Mouse (Mus musculus): ENCODE data around the gene Fgf18. TPM values are rescaled to one million over a fixed set of nuclear protein-coding genes. Genes with fewer than 3 reads are reported as not detected.
A peak's percentile ranks its signal among the peaks of the same experiment; 100 is the strongest.

The Fgf18 gene
- polyA plus RNA-seq, 1 experiment, result 0.12 TPM

- Histone ChIP-seq H3K27me3 (ENCODE audit: control insufficient read depth, insufficient read depth, insufficient read length) (no peaks in the 10 kb centered on the region), H3K79me2 (ENCODE audit: control insufficient read depth, insufficient read depth) (no peaks in the 10 kb centered on the region), H3ac (ENCODE audit: control insufficient read depth, insufficient read length, low read depth) (peak overlapping the region; percentile 34), H3K4me3 (ENCODE audit: insufficient read depth, poor library complexity, severe bottlenecking) (peak overlapping the region; percentile 6), H3K79me3 (ENCODE audit: low read depth) (no peaks in the 10 kb centered on the region), H3K36me3 (ENCODE audit: control insufficient read depth, insufficient read depth) (no peaks in the 10 kb centered on the region)
- TF ChIP-seq FOSL1 (IDR thresholded peaks at IDR 0.05; ENCODE audit: insufficient read depth, low read length, poor library complexity, severe bottlenecking), result no peak
- no peak for TF ChIP-seq MYOG (IDR thresholded peaks at IDR 0.05; ENCODE audit: control insufficient read depth, extremely low read depth, insufficient read length)
- no peak for TF ChIP-seq MYOD1 (IDR thresholded peaks at IDR 0.05; ENCODE audit: control insufficient read depth, insufficient read length, low read depth)
- TF ChIP-seq USF1 (IDR thresholded peaks at IDR 0.05; ENCODE audit: low read depth), result no peak
- TF ChIP-seq CEBPB (IDR thresholded peaks at IDR 0.05; ENCODE audit: low read depth), result no peak
These were observed 24.5 kb downstream of the Fgf18 start for GRCm38 (mm10) chr11:33122575-33123268.

- TF ChIP-seq MAX (IDR thresholded peaks at IDR 0.05) (no peak), CTCF (IDR thresholded peaks at IDR 0.05; ENCODE audit: control insufficient read depth, insufficient read depth, insufficient read length) (no peak), MYOD1 (IDR thresholded peaks at IDR 0.05; ENCODE audit: control insufficient read depth, insufficient read length, low read depth) (no peak), CEBPB (IDR thresholded peaks at IDR 0.05; ENCODE audit: low read depth) (no peak), FOSL1 (IDR thresholded peaks at IDR 0.05; ENCODE audit: insufficient read depth, low read length, poor library complexity, severe bottlenecking) (no peak), MYOG (IDR thresholded peaks at IDR 0.05; ENCODE audit: control insufficient read depth, extremely low read depth, insufficient read length) (no peak), USF1 (IDR thresholded peaks at IDR 0.05; ENCODE audit: low read depth) (no peak)
- no peaks in the 10 kb centered on the region for H3K36me3 ChIP-seq (ENCODE audit: control insufficient read depth, insufficient read depth)
- H3K4me3 ChIP-seq (ENCODE audit: insufficient read depth, poor library complexity, severe bottlenecking), result no peak overlapping the region
- peaks cover 6% of the 10 kb centered on the region for H3K27me3 ChIP-seq (ENCODE audit: control insufficient read depth, insufficient read depth, insufficient read length)
- H3K79me2 ChIP-seq (ENCODE audit: control insufficient read depth, insufficient read depth), result no peaks in the 10 kb centered on the region
- no peaks in the 10 kb centered on the region for H3K79me3 ChIP-seq (ENCODE audit: low read depth)
- no peak overlapping the region for H3ac ChIP-seq (ENCODE audit: control insufficient read depth, insufficient read length, low read depth)
These were observed 27.6 kb downstream of the Fgf18 start for GRCm38 (mm10) chr11:33119556-33119955.

- no peaks in the 10 kb centered on the region for H3K79me2 ChIP-seq (ENCODE audit: control insufficient read depth, insufficient read depth)
- H3K79me3 ChIP-seq (ENCODE audit: low read depth), result no peaks in the 10 kb centered on the region
- H3K36me3 ChIP-seq (ENCODE audit: control insufficient read depth, insufficient read depth), result no peaks in the 10 kb centered on the region
- H3K4me3 ChIP-seq (ENCODE audit: insufficient read depth, poor library complexity, severe bottlenecking), result no peak overlapping the region
- H3ac ChIP-seq (ENCODE audit: control insufficient read depth, insufficient read length, low read depth), result no peak overlapping the region
- TF ChIP-seq MAX (IDR thresholded peaks at IDR 0.05) (no peak), FOSL1 (IDR thresholded peaks at IDR 0.05; ENCODE audit: insufficient read depth, low read length, poor library complexity, severe bottlenecking) (no peak), CTCF (IDR thresholded peaks at IDR 0.05; ENCODE audit: control insufficient read depth, insufficient read depth, insufficient read length) (no peak), MYOG (IDR thresholded peaks at IDR 0.05; ENCODE audit: control insufficient read depth, extremely low read depth, insufficient read length) (no peak), USF1 (IDR thresholded peaks at IDR 0.05; ENCODE audit: low read depth) (no peak), MYOD1 (IDR thresholded peaks at IDR 0.05; ENCODE audit: control insufficient read depth, insufficient read length, low read depth) (no peak), CEBPB (IDR thresholded peaks at IDR 0.05; ENCODE audit: low read depth) (no peak)
- H3K27me3 ChIP-seq (ENCODE audit: control insufficient read depth, insufficient read depth, insufficient read length), result peaks cover 7% of the 10 kb centered on the region
These were observed 28.1 kb downstream of the Fgf18 start for GRCm38 (mm10) chr11:33119116-33119515.

- Histone ChIP-seq H3K4me3 (ENCODE audit: insufficient read depth, poor library complexity, severe bottlenecking) (no peak overlapping the region), H3ac (ENCODE audit: control insufficient read depth, insufficient read length, low read depth) (no peak overlapping the region), H3K36me3 (ENCODE audit: control insufficient read depth, insufficient read depth) (no peaks in the 10 kb centered on the region), H3K79me3 (ENCODE audit: low read depth) (no peaks in the 10 kb centered on the region), H3K27me3 (ENCODE audit: control insufficient read depth, insufficient read depth, insufficient read length) (peaks cover 7% of the 10 kb centered on the region), H3K79me2 (ENCODE audit: control insufficient read depth, insufficient read depth) (no peaks in the 10 kb centered on the region)
- TF ChIP-seq CTCF (IDR thresholded peaks at IDR 0.05; ENCODE audit: control insufficient read depth, insufficient read depth, insufficient read length), result no peak
- peak; percentile 70 for TF ChIP-seq USF1 (IDR thresholded peaks at IDR 0.05; ENCODE audit: low read depth)
These were observed 28.7 kb downstream of the Fgf18 start for GRCm38 (mm10) chr11:33118480-33118879.

GRCm38 (mm10) chr11:33115796-33116195 is 31.4 kb downstream of the Fgf18 start:
- H3K4me3 ChIP-seq (ENCODE audit: insufficient read depth, poor library complexity, severe bottlenecking), result no peak overlapping the region
- peaks cover 12% of the 10 kb centered on the region for H3K27me3 ChIP-seq (ENCODE audit: control insufficient read depth, insufficient read depth, insufficient read length)
- H3K36me3 ChIP-seq (ENCODE audit: control insufficient read depth, insufficient read depth), result no peaks in the 10 kb centered on the region
- no peaks in the 10 kb centered on the region for H3K79me3 ChIP-seq (ENCODE audit: low read depth)
- TF ChIP-seq CEBPB (IDR thresholded peaks at IDR 0.05; ENCODE audit: low read depth), result no peak
- TF ChIP-seq FOSL1 (IDR thresholded peaks at IDR 0.05; ENCODE audit: insufficient read depth, low read length, poor library complexity, severe bottlenecking), result no peak
- TF ChIP-seq MYOG (IDR thresholded peaks at IDR 0.05; ENCODE audit: control insufficient read depth, extremely low read depth, insufficient read length), result no peak
- TF ChIP-seq MYOD1 (IDR thresholded peaks at IDR 0.05; ENCODE audit: control insufficient read depth, insufficient read length, low read depth), result no peak
- no peak for TF ChIP-seq USF1 (IDR thresholded peaks at IDR 0.05; ENCODE audit: low read depth)
- no peak for TF ChIP-seq MAX (IDR thresholded peaks at IDR 0.05)
- TF ChIP-seq CTCF (IDR thresholded peaks at IDR 0.05; ENCODE audit: control insufficient read depth, insufficient read depth, insufficient read length), result no peak
- H3K79me2 ChIP-seq (ENCODE audit: control insufficient read depth, insufficient read depth), result no peaks in the 10 kb centered on the region
- no peak overlapping the region for H3ac ChIP-seq (ENCODE audit: control insufficient read depth, insufficient read length, low read depth)

GRCm38 (mm10) chr11:33112407-33112806 is 34.8 kb downstream of the Fgf18 start:
- Histone ChIP-seq H3K27me3 (ENCODE audit: control insufficient read depth, insufficient read depth, insufficient read length) (peaks cover 25% of the 10 kb centered on the region), H3K79me2 (ENCODE audit: control insufficient read depth, insufficient read depth) (no peaks in the 10 kb centered on the region), H3ac (ENCODE audit: control insufficient read depth, insufficient read length, low read depth) (no peak overlapping the region), H3K36me3 (ENCODE audit: control insufficient read depth, insufficient read depth) (no peaks in the 10 kb centered on the region), H3K4me3 (ENCODE audit: insufficient read depth, poor library complexity, severe bottlenecking) (no peak overlapping the region), H3K79me3 (ENCODE audit: low read depth) (no peaks in the 10 kb centered on the region)
- TF ChIP-seq CEBPB (IDR thresholded peaks at IDR 0.05; ENCODE audit: low read depth) (no peak), CTCF (IDR thresholded peaks at IDR 0.05; ENCODE audit: control insufficient read depth, insufficient read depth, insufficient read length) (no peak), MAX (IDR thresholded peaks at IDR 0.05) (no peak), USF1 (IDR thresholded peaks at IDR 0.05; ENCODE audit: low read depth) (no peak), MYOG (IDR thresholded peaks at IDR 0.05; ENCODE audit: control insufficient read depth, extremely low read depth, insufficient read length) (no peak), MYOD1 (IDR thresholded peaks at IDR 0.05; ENCODE audit: control insufficient read depth, insufficient read length, low read depth) (no peak), FOSL1 (IDR thresholded peaks at IDR 0.05; ENCODE audit: insufficient read depth, low read length, poor library complexity, severe bottlenecking) (no peak)
